Mouse (Mus musculus) bone marrow, adult 2 months (tissue): ENCODE measurements at regions not wholly inside any gene's neighbourhood (a gene's known extent, or its start where the extent isn't known, plus 50 kb on each side); places are given as distances from the start of the nearest gene placed in this dataset.

Experiments
- CTCF ChIP-seq: fragments of 200-500 bp; IDR thresholded peaks from 2 replicates; pipeline ENCODE4 v1.5.1; 2011; ENCODE audit warnings: low read length, control low read depth; ENCODE audit not compliant: control insufficient read depth, insufficient read depth
- POLR2A ChIP-seq: fragments of 200-500 bp; IDR thresholded peaks from 2 replicates; pipeline ENCODE4 v1.6.1; 2011; ENCODE audit warnings: low read depth, mild to moderate bottlenecking, control low read depth, low read length, borderline replicate concordance; ENCODE audit not compliant: control insufficient read depth

GRCm38 (mm10) chr10:118643622-118644021, 202.8 kb downstream of the Ifng start:
- no peak for TF ChIP-seq CTCF
- TF ChIP-seq POLR2A, result no peak
